Mouse (Mus musculus) cerebellum, adult 11 months (tissue): ENCODE measurements around the gene Stk32b.

ENCODE experiments used
- DNase-seq: peaks from one replicate; pipeline ENCODE4 v3.0.0; 2022

Gene Stk32b

GRCm38 (mm10) chr5:37494984-37495476 lies 221.9 kb downstream of the Stk32b start:
- no peak for DNase-seq

- no peak for DNase-seq
Observed at GRCm38 (mm10) chr5:37472025-37472608, 244.9 kb downstream of the Stk32b start.

DNA sequence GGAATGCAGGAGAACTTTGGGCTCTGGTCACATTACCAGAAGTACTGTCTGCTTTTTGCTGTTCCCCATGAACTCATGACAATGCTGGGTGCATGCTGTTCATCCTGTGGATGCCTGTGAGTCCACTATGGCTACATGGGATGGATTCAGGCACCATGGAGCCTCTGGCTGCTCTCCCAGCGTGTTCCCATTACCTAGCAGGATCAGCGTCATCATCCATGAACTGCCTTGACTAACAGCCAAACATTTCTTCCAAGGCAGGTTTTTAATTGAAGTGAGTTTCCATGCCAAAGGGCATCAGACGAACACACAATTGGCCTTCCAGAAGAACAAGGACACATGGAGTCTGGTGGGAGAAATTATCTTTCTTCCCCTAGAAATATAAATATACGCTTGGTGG lies 245.4 kb downstream of the Stk32b start:
- DNase-seq: no peak

DNA sequence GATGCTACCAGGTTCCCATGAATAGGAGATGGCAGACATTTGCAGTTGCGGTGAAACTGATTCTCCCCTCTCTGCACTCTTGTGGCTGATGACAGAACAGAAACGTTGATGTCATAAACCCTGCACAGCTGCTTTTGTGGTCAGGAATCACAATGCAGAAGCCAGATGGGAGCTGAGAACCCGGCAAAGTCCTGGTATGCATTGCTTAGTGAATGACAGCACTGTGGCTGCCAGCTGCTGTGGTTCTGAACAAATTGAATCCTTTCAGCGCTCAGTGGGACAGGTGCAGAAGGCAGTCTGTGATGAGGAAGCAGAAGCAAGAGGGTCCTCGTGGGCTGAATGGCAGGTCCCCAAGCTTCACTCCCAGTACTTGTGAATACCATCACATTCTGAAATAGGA lies 247.9 kb downstream of the Stk32b start:
- no peak for DNase-seq

GRCm38 (mm10) chr5:37467646-37468045 lies 249.3 kb downstream of the Stk32b start:
- no peak for DNase-seq

- no peak for DNase-seq
Observed at GRCm38 (mm10) chr5:37465461-37465860, 251.5 kb downstream of the Stk32b start.

GRCm38 (mm10) chr5:37458236-37458635 lies 258.7 kb downstream of the Stk32b start:
- no peak for DNase-seq

- no peak for DNase-seq
Observed at GRCm38 (mm10) chr5:37457831-37458230, 259.1 kb downstream of the Stk32b start.

GRCm38 (mm10) chr5:37457191-37457590 lies 259.8 kb downstream of the Stk32b start:
- DNase-seq: no peak

GRCm38 (mm10) chr5:37456590-37456989 lies 260.4 kb downstream of the Stk32b start:
- DNase-seq: no peak

DNA sequence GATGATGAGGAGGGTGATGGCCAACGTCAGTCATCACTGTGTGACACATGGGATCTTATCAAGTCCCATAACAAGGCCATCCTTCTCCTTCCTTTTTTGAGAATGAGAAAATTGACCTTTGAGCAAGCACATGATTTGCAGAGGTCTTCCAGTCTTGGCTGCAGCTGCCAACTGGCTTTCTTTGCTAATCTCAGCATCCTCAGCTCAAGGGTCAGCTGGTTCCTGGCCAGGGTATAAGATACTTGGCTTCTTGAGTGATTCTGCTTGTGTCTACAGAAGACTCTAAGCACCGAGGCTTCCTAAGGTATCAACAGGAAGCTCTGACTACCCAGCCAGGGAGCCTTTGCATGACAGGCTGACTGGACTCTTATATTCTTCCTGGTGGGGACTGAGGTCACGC lies 269.4 kb downstream of the Stk32b start:
- DNase-seq: no peak

DNA sequence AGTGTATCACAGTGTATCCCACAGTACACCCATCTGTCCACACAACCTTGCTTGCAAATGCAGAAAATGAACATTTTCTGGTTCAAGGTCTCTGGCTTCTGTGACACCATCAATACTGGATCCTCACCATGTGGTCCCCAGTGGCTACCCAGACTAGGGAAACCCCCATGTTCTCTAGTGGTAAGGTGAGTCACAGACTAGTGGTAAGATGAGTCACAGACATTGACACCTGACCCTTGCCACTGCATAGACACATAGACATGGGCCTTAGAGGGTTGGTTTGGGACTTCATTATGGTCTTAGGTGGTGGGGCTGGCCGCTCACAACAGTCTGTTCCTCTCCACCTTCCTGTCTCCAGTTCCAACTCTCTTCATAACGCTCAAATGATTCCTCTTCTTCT lies 274.2 kb downstream of the Stk32b start:
- no peak for DNase-seq

DNA sequence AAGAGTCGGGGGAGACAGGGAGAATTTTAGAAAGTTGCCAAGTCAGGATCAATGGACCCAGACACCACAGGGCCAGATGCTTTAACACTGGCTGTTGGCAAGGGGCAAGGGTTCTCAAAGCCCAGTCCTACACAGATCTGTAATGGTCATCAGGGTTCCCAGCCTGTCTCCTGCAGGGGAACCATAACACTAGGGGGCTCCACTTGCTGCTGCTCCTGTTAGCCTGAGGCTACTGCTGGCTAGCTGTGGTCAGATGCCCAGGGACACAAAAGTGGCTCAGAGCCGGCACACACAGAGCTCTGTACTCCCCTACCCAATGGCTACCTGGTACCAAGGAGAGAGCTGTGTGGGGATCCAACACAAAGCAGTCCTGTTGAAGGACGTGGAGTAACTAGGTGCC lies 281.6 kb downstream of the Stk32b start:
- DNase-seq: no peak

GRCm38 (mm10) chr5:37427210-37427609 lies 289.8 kb downstream of the Stk32b start:
- no peak for DNase-seq

DNA sequence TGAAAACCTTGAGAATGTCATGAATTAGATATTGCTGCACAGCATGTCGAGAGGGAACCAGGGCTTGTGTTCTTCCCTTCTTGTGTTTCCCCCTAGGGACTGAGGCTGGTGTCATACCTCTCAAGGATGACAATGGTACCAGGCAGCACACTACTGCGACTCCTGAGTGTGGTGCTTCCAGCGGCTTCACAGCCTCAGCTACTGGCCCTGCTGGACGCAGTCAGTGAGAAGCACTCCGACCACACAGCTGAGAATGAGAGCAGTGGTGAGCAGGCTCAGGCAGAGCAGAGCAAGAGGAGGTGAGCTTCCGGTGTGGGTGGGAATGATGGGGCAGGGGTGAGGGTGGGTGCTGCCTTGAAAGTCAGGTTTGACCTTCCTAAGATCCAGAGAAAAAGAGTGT lies 297.9 kb downstream of the Stk32b start:
- DNase-seq: no peak
